Mouse (Mus musculus) thymus, postnatal 14 days (tissue): ENCODE data around the gene Kif19a.
A peak's percentile ranks its signal among the peaks of the same experiment; 100 is the strongest.

Experiments
- DNase-seq: peaks from one replicate; pipeline ENCODE4 v3.0.0; 2021

Kif19a gene

DNA sequence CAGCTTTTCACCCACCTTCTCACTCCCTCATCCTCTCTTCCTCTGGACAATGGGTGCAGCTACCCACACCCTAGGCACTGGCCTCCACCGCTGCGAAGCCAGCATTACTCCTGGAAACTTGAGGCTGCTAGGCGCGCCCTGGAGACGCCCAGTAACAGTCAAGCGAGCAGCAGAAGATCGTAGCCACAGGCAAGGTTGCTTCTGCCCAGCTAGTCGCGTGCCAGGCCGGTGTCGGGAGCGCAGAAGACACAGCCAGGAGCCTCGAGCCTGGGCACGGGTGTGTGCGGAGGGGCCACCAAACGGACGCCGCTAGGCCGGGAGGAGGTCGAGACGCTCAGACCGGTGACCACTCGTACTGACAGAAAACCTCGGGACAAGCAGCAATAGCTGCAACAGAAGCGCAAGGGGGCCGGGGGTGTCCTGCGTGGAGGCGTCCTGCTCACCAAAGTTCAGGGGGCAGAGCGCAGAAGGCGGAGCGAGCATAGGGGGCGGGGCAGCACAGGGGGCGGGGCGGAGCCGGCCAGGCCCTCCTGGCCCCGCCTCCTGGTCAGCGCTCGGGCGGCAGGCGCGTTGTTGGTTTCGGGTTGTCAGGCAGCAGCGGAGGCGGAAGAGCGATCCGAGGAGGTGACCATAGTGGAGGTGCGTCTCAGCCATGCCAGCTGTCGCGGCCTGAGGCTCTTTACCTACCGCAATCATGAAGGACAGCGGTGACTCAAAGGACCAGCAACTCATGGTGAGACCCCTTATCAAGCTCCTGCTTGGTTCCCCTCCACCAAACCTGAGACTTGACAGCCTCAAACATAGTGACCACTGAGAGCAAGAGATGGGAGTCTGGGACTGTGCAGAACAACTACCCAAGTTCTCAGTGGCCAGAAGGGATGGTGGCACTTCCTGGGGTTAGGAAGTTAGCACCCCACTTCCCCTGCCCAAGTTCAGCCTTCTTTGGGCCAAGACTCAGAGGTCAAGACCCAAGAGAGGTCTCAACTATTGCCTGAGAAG, at the start of gene Kif19a:
TSS of gene Kif19a (plus strand) at position 569 of the 999 bp plus-strand sequence.
- DNase-seq, result peak; percentile 19

DNA sequence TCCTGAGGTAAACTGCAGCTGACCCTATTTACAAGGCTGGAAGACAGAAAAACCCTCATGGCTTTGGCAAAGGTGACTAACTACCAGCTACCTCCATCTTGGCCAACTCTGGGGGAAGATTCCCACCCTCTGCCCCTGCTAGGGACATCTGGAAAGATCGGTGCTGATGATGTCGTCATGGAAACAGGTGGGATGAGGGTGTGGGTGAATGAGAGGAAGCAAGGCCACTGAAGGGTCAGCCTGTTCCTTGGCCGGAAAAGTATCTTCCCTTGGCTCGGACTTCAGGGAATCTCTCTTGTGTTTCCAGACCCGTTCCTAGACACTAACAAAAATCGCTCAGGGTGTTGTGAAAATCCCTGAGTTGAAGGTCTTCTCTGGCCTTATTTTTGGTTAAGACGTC, 49.7 kb upstream of the Kif19a start:
- no peak for DNase-seq

DNA sequence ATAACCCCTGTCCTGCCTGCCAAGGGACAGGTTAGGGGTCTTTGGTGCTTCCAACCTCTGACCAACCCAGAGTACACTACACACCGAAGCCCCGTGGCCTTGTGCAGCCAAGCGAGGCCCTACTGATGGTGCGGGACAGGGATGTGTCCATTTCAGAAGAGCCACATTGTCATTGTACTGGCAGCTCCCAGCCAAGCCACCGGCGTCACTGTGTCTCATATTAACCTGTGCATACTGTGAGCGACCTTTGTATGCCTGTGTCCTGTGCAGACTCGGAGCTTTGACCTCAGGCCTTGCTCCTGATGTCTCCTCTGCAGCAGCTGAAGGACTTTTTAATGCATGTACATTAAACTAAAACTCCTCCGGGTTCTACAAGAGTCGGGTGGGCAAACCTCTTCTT, 44.7 kb upstream of the Kif19a start:
- no peak for DNase-seq

DNA sequence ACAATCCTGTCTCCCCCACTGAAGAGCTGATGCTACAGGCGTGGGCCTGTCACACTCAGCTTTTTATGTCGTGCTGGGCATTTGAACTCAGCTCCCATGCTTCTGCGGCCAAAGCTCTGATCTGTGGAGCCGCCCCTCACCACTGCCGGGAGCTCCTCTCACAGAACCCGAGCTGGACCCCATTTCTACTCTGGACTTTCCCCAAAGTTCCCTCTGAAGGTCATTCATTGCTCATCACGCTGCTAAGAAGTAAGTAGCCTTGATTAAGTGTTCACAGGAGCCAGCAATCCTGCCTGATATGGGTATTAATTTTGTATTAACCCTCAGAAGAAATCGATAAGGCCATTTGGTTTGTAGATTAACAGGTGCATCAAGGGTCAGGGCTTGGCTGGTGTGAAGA, 42.8 kb upstream of the Kif19a start:
- DNase-seq, result no peak

DNA sequence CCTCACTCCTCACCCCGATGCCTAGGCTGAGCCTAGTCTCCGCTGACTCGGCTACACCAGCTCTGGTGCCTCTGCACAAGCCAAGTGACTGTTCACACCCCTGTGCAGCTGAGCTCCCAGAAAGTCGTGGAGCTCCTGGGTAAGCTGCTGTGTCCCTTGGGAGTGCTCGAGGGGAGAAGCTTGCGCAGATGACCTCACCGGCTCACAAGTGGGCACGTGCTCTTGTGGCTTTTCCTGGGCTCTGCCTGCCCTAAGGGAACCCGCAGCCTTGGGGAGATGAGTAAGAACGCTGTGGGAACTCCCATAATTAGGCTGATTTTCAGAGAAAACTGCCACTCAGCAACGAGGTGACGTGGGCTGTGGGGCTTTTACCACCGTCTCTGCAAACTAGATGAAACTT, 42.2 kb upstream of the Kif19a start:
- no peak for DNase-seq

DNA sequence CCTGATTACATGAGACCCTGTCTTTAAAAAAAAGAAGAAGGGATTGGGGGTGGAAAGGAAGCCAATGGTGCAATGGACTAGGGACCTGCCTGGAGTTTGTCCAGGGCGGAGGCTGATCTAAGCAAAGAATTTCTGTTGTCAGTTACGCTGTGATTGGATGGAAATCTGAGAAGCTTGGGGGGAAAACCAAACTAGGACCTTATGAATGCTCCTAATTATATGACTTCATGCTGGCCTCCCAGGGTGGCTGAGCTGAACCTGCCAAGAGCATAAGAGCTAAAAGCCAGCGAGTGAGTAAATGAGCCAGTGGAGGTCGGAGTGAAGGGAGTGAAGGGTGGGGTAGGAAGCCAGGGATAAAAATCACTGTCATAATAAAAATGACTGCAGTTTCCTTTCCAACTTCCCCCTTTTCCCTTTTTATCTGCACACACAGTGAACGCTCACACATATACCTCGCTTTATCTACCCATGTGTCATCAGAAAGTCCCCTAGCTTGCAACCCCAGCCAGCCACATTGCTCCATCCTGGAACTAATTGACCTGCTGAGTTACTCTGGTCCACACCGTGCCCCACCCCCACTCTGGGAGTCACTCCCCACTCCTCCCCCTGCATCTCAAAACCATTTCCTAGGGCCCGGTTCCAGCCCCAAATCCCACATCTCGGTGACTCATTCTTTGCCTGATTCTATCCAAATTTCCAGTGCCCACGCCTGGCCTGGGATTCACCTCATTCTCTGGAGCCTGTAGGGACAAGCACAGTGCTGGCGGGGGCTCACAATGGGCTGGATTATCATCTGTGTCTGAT, 40.2 kb upstream of the Kif19a start:
- no peak for DNase-seq

DNA sequence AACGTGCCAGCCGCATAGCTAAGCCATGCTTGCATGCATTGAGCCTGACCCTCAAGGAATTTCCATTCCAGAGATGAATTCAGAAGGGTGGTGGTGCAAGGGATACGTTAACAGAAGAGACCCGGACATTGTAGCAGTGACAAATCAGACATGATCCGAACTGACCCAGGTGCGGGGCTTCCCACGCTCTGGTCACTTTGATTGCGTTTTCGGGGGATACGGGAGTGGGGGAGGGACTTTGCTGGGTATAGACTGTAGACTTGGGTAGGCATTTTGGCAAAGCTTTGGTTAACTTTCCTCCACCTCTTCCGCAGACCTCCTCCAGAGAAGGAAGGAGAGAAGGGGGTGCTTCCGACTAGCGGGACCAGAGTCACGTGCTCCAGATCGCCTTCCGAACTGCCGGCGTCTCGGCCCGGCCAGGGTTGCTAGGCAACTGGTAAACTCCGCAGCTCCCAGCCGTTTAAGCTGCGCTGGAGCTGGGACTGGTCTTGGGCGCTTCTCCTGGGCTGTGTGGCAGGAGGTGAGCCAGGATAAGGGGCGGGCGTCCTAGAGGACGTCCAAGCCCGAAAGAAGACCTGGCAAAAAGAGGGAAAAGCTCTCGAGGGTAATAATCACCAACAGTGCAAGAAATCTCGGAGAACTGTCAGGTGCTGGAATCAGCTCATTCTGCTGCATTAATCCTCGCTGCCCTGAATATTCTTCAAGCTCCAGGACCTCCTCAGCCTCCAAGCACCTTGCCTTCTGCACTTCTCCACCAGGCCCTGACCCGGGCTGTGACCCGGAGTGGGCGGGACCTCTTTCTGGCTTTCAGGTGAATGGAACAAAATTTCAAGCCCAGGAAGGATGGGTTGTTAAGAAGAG, 38.0 kb upstream of the Kif19a start, which contains the start of gene Dnaic2:
TSS of gene Dnaic2 (plus strand) at position 444 of the 861 bp plus-strand sequence.
- DNase-seq, result no peak

DNA sequence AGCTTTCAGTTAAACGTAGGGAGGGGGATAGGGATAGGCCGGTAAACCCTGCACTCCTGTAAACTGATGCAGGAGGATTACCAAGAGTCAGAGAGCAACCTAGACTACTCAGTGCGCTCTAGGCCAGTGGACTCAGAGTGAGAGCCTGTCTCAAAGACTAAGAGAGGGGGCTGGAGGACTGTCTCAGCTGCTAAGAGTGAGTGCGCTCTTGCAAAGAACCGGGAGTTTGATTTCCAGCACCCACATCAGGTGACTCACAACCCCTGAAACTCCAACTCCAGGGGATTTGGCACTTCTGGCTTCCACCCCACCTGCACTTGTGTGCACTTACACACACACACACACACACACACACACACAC, 37.4 kb upstream of the Kif19a start:
- no peak for DNase-seq

DNA sequence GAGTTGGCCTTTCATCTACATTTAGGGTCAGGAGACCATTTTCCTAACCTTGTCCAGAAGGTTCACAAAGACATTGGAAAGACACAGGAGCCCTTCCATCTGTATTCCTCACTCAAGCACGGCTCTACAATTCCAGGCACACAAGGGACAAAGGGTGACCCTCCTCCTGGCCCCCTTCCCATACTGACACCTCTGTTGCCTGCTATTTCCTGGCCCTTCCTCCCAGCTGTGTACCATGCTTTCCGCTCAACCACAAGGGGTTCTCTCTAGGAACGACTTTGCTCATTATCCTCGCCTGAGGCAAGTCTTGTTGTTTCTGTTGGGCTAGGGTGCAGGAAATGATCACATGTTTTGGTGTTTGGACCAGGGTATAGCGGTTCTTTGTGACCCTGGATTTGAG, 36.9 kb upstream of the Kif19a start:
- DNase-seq, result no peak

DNA sequence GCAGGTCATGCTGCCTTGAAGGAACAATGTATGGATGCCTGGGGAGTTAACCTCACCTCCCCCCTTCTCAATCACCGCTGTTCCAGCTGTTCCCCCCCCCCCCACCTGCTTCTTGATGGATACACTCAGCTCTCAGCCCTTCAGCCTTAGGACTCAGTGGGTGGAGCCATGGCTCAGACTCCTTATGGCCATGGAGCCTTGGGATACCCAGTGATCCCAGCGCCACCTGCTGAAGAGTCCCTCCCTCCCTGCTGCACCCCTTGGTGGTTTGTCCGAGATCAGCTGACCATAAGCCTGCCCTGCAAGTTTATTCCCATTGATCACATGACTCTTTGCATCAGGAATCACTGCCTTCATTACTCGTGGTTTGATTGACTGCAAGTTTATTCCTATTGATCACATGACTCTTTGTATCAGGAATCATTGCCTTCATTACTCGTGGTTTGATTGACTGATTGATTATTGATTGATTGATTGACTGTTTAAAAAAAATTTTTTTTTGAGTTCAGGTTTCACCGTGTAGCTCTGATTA, 35.3 kb upstream of the Kif19a start:
- no peak for DNase-seq

DNA sequence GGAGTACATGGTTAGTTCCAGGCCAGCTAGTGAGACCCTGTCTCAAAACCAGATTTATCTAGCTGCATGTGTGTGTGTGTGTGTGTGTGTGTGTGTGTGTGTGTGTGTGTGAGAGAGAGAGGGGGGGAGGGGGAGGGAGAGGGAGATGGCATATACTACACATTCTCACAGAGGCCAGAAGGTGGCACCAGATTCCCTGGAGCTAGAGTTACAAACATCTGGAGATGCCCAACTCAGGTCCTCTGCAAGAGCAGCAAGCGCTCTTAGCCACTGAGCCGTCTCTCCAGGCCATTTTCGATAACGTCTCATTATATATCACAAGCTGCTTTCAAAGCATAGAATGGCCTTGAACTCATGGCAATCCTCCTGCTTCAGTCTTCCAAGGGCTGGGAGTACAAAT, 33.5 kb upstream of the Kif19a start:
- no peak for DNase-seq

DNA sequence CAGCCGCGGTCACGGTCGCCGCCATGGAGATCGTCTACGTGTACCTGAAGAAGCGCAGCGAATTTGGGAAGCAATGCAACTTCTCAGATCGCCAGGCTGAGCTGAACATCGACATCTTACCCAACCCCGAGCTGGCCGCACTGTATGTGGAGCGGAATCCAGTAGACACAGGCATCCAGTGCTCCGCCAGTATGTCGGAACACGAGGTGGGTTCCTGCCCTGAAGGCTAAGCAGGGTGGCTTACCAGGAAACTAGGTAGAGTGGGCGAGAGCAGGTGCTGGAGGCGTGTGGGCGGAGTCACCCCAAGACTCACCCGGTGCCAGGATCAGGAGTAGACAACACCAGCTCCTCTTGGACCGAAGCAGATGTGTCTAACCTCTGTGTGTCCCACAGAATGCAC, 32.3 kb upstream of the Kif19a start:
- no peak for DNase-seq

DNA sequence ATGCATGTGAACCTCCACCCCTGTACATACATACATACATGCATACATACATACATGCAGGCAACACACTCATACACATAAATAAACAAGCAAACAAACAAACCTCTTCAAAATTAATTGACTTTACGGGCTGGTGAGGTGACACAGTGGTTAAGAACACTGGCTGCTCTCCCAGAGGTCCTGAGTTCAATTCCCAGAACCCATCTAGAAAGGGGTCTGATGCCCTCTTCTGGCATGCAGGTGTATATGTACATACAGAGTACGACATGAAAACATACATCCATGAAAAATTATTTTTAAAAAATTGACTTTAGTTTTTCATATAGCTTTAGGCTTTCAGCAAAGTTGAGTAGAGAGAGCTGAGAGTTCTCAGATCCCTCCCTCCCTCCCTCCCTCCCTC, 29.1 kb upstream of the Kif19a start:
- DNase-seq, result no peak

DNA sequence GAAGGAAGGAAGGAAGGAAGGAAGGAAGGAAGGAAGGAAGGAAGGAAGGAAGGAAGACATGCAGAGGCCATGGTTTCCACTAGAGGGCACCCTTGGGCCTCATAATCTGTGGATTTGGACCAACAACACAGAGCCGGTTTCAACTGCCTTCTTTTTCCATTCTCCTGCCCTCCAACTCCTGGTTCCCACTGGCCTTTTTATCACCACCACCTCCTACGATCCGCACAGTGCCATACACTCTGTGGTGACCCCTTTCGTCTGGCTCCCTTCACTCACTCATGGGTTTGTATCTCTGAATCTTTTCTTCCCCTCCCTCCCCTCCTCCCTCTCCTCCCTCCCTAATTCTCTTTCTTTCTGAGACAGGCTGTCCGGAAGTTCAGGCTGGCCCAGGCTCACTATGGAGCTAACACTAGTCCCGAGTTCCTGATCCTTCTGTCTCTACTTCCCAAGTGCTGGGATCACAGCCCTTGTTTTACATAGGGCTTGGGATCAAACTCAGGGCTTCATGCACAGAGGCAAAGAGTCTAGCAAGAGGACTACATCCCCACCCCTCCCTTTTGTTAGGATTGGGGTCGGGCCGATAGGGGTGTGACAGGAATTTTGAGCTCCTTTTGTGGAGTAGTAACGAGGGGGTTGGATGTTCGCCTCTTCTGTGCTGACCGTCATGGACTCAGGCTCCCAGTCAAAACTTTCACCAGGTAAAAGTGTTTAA, 28.1 kb upstream of the Kif19a start:
- peak; percentile 26 for DNase-seq

DNA sequence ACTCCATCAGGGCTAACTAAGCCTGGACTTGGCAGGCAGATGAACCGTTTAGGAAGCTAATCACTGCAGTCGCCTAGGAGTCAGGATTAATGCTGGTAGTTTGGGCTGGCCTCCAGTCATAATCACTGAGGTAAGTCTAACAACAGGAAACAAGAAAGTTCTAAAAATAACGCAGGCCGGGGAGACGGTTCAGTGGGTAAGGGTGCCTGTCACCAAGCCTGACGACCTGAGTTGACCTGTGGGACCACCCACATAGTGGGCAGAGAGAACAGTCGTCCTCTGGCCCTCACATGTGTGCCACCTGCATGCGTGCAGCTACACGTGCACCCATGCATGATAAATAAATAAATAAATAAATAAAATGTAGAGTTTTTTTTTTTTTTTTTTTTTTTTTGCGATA, 24.6 kb upstream of the Kif19a start:
- DNase-seq, result no peak

DNA sequence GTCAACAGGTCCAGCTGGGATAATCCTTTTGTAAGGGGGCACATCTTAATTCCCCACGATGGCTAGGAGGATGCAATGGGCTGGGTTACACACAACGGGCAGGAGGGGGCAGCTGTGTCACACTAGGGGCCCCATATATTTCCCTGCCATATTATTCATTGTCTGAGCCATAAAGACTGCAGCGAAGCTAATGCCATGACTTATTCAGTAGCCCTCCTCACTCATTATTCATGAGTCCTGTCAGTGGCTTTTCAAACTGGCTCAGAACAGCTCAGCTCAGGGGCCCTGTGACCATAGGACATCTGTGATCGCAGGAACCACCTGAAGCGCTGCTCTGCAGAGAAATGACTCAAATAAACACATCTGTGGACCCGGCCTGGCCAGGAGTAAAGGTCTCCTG, 23.7 kb upstream of the Kif19a start:
- no peak for DNase-seq

DNA sequence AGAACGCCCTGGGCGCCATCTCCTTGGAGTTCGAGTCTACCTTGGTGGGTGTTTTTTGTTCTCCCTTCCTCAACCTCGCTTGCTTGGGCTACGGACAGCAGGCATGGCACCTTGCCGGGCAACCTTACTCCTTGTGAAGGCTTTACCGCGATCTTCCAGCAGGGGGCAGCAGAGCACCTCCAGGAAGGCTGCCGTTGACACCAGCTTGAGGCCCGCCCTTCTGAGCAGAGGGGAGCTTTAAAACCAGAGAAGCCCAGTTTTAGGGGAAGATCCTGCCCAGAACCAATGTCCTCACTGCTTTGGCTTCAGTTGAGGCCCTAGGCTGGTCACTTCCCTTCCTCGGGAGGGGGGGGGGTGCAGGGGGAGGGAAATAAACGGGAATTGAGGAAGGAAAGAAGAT, 20.1 kb upstream of the Kif19a start:
- peak; percentile 87 for DNase-seq

DNA sequence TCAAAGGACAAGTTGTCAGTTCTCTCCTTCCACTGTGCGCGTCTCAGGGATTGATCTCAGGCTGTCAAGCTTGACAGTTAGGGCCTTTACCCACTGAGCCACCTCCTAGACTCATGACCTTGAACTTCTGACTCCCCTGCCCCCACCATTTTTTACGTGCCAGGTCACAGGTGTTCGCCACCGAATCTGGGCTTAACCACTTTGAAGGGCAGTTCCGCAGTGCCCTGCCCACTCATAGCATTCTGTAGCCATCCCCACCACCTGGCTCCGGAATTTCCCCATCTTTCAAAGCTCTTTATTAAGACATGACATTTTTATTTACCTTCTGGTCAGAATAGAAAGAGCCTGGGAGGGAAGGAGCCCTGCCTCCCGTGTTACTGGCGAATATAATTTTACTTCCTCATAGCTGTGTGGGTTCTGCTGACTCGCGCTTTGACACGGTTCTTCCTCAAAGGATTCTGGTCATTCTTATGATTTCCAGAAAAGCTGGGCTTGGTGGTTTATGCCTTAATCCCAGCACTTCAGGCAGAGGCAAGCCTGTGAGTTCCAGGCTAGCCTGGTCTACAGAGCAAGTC, 17.5 kb upstream of the Kif19a start:
- no peak for DNase-seq

DNA sequence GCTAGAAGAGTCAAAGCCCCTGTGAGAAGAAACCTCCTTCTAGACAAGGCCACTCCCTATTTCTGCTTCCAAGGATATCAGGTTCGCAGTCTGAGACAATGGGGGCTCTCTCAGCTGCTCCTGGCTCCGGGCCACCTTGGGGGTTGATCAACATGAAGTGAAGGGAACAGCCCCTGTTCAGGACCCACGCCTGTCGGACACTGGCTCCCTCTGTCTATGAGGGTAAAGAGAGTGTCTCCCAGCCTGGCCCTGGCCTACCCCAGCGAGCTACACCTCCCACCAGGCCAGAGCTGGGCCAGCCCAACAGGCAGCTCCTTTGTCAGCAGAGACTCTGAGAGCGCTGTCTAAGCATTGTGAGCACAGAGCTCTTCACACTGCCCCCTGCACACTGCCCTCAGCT, 4.7 kb downstream of the Kif19a start:
- DNase-seq, result no peak

DNA sequence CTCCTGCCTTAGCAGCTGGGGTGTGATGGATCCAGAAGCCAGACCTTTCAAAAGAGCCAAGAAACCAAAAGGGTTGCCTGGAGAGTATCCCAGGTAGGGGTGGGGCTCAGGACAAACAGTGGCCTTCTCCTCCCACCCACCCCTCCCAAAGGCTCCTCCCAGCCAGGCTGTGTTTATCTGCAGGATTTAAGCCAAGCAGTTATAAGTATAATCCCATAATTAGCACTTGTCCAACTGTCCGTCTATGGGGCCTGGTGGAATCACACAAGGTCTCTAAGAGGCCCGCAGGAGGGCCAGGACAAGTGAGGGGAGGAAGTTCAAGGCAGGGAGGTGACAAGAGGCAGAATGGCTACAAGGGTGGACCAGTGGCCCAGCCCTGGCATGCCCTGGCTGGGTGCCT, 6.7 kb downstream of the Kif19a start:
- no peak for DNase-seq

DNA sequence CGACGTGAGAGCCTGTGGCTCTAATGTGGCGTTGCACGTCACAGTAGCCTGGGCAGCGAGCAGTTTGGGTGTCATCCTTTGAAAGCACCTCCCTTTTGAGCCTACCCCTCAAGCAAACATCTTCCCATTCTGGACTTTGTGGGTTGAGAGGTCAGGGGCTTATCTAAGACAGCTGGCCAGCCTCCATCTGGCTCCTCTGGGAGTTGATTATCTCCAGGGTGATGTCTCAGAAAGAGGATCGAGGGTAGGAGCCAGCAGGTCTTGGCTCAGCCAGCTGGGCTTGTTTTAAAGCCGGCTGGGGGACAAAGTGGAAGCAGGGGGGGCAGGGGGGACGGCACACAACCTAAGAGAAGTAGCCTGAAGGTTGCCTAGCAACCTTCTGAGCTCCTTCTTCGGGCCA, 14.9 kb downstream of the Kif19a start:
- no peak for DNase-seq

DNA sequence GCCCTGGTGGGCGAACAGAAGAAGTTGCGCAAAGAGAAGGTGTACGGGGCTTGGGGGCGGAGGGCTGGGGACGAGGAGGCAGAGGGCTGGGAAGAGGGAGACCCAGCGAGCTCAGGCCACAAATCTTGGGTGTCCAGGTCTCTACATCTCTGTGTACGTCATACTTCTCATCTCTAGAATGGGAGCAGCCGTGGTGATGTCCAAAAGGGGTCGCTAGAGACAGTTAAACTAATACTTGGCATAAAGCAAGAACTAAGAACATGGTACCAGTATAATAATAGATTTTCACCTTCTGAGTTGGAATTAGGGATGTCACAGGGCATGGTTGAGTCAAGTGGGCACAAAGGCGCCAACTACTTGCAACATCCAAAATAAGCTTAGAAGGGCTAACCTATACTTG, 20.7 kb downstream of the Kif19a start:
- no peak for DNase-seq
